Mouse (Mus musculus): ENCODE data around the gene Fance.

DNA sequence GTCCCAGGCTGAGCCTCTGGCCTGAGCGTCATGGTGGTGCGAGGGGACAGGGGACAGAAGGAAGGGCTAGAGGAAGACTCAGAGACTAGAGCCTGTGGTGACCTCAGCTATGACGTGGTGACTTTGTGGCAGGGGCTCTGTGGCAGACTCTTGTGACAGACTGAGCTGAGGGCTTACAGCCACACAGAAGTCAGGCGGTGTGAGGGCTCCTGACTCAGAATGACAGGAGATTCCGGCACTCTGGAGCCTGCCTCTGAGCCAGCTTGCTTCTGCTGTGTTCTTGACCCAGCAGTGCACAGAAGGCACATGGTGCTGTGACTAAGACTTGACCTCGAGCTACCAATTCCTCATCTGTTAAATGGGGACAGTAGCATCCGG lies 32.9 kb upstream of the Fance start:
- TF ChIP-seq CTCF (IDR thresholded peaks at IDR 0.05; ENCODE audit: borderline replicate concordance, control insufficient read depth, extremely low read depth, insufficient read depth, low read length, poor library complexity) (no peak), POLR2A (IDR thresholded peaks at IDR 0.05; ENCODE audit: control insufficient read depth, extremely low read depth, insufficient read depth, low read length, poor library complexity) (no peak)

All from thymus, adult 2 months (tissue).